Mouse (Mus musculus) cortical plate, adult 2 months (tissue): ENCODE data around the gene Gm43518. TPM values are rescaled to one million over a fixed set of nuclear protein-coding genes. Genes with fewer than 3 reads are reported as not detected.

ENCODE experiments used
- H3K27ac ChIP-seq: fragments of 200-500 bp; 2 replicates; pipeline ENCODE4 v1.5.1; 2012; ENCODE audit warnings: low read length, control low read depth, inconsistent platforms; ENCODE audit not compliant: insufficient read depth
- H3K4me1 ChIP-seq: fragments of 200-500 bp; 2 replicates; pipeline ENCODE4 v1.6.1; 2011; ENCODE audit warnings: low read length; ENCODE audit not compliant: control insufficient read depth, insufficient read depth
- H3K4me3 ChIP-seq: fragments of 200-500 bp; 2 replicates; pipeline ENCODE4 v1.5.1; 2011; ENCODE audit warnings: mild to moderate bottlenecking, low read length, control low read depth; ENCODE audit not compliant: insufficient read depth
- CTCF ChIP-seq: fragments of 200-500 bp; IDR thresholded peaks from 2 replicates; pipeline ENCODE4 v1.5.1; 2011; ENCODE audit warnings: mild to moderate bottlenecking, control low read depth, low read length; ENCODE audit not compliant: insufficient read depth; ENCODE audit errors: extremely low read depth
- POLR2A ChIP-seq: fragments of 200-500 bp; IDR thresholded peaks from 2 replicates; pipeline ENCODE4 v1.6.1; 2011; ENCODE audit warnings: mild to moderate bottlenecking, low read length, control low read depth; ENCODE audit not compliant: insufficient read depth; ENCODE audit errors: extremely low read depth
- polyA plus RNA-seq: library from polyadenylated mRNA; depleted of rRNA; stranded (reverse); fragments of >200 nt; gene quantifications from 2 replicates; pipeline ENCODE4 v1.2.3, GENCODE M21; 2012; rRNA removed

Gm43518 gene
- polyA plus RNA-seq, result 1.0 and 1.8 TPM in 2 replicates

GRCm38 (mm10) chr5:123927118-123927517 is at the start of gene Gm43518:
Gene Gm43518, plus strand, starts transcription at chr5:123927418.
- TF ChIP-seq CTCF (no peak), POLR2A (no peak)
- H3K4me3 ChIP-seq, result no peak within 1 kb of the TSS
- no peak within 1 kb of the TSS for H3K27ac ChIP-seq
- 0 out of 2 replicates have a peak, but pooled peaks cover 2% of the 10 kb centered on the region for H3K4me1 ChIP-seq

GRCm38 (mm10) chr5:123878056-123878455 is 49.2 kb upstream of the Gm43518 start:
- no peak for TF ChIP-seq POLR2A
- no peak for TF ChIP-seq CTCF
- H3K4me1 ChIP-seq, result no peaks in the 10 kb centered on the region
- H3K27ac ChIP-seq, result no peak overlapping the region
- H3K4me3 ChIP-seq, result no peak overlapping the region

GRCm38 (mm10) chr5:123879928-123880327 is 47.3 kb upstream of the Gm43518 start, which contains the start of gene Hcar1:
Gene Hcar1, minus strand, starts transcription at chr5:123880020.
- Histone ChIP-seq H3K4me3 (no peak within 1 kb of the TSS), H3K4me1 (no peaks in the 10 kb centered on the region), H3K27ac (no peak within 1 kb of the TSS)
- no peak for TF ChIP-seq POLR2A

GRCm38 (mm10) chr5:123880778-123881177 is 46.4 kb upstream of the Gm43518 start:
- Histone ChIP-seq H3K4me1 (no peaks in the 10 kb centered on the region), H3K4me3 (no peak overlapping the region), H3K27ac (no peak overlapping the region)
- no peak for TF ChIP-seq POLR2A
- no peak for TF ChIP-seq CTCF

GRCm38 (mm10) chr5:123883891-123884290 is 43.3 kb upstream of the Gm43518 start:
- no peak overlapping the region for H3K27ac ChIP-seq

GRCm38 (mm10) chr5:123884332-123884731 is 42.9 kb upstream of the Gm43518 start:
- Histone ChIP-seq H3K27ac (no peak overlapping the region), H3K4me1 (no peaks in the 10 kb centered on the region), H3K4me3 (no peak overlapping the region)
- TF ChIP-seq POLR2A (no peak), CTCF (no peak)

More at GRCm38 (mm10) chr5:123883891-123884290, 43.3 kb upstream of the Gm43518 start:
- Histone ChIP-seq H3K4me1 (no peaks in the 10 kb centered on the region), H3K4me3 (no peak overlapping the region)
- TF ChIP-seq CTCF (no peak), POLR2A (no peak)

GRCm38 (mm10) chr5:123886365-123886764 is 40.9 kb upstream of the Gm43518 start:
- Histone ChIP-seq H3K27ac (no peak overlapping the region), H3K4me3 (no peak overlapping the region), H3K4me1 (no peaks in the 10 kb centered on the region)
- TF ChIP-seq POLR2A (no peak), CTCF (no peak)

- H3K4me3 ChIP-seq, result no peak overlapping the region
- H3K27ac ChIP-seq, result no peak overlapping the region
- no peaks in the 10 kb centered on the region for H3K4me1 ChIP-seq
- TF ChIP-seq CTCF, result no peak
- TF ChIP-seq POLR2A, result no peak
Observed at GRCm38 (mm10) chr5:123890312-123890711, 36.9 kb upstream of the Gm43518 start.

GRCm38 (mm10) chr5:123890987-123891386 is 36.2 kb upstream of the Gm43518 start:
- Histone ChIP-seq H3K4me3 (no peak overlapping the region), H3K4me1 (no peaks in the 10 kb centered on the region), H3K27ac (no peak overlapping the region)
- TF ChIP-seq CTCF (no peak), POLR2A (no peak)

- no peak overlapping the region for H3K4me3 ChIP-seq
- H3K27ac ChIP-seq, result no peak overlapping the region
- TF ChIP-seq POLR2A (no peak), CTCF (no peak)
- H3K4me1 ChIP-seq, result no peaks in the 10 kb centered on the region
Observed at GRCm38 (mm10) chr5:123891669-123892068, 35.5 kb upstream of the Gm43518 start.

- Histone ChIP-seq H3K4me3 (no peak overlapping the region), H3K4me1 (no peaks in the 10 kb centered on the region), H3K27ac (no peak overlapping the region)
- TF ChIP-seq POLR2A (no peak), CTCF (no peak)
Observed at GRCm38 (mm10) chr5:123893520-123893919, 33.7 kb upstream of the Gm43518 start.

- Histone ChIP-seq H3K27ac (no peak overlapping the region), H3K4me3 (no peak overlapping the region), H3K4me1 (no peaks in the 10 kb centered on the region)
- TF ChIP-seq POLR2A (no peak), CTCF (no peak)
Observed at GRCm38 (mm10) chr5:123896395-123896794, 30.8 kb upstream of the Gm43518 start.
